Mouse (Mus musculus): Measurements from ENCODE around the gene Rrp12. TPM values are rescaled to one million over a fixed set of nuclear protein-coding genes. Genes with fewer than 3 reads are reported as not detected.

Rrp12 gene
- polyA plus RNA-seq, 1 experiment from 2014 or later, result 16.6 TPM

- H3K4me2 ChIP-seq (ENCODE audit: low read length), result peak overlapping the region; percentile 50
- peak; percentile 79 for ATAC-seq
- 0 out of 2 replicates have a peak overlapping the region, but pooled peaks have one; percentile 45 for H3K27ac ChIP-seq (ENCODE audit: low read depth, low read length)
- H3K4me3 ChIP-seq (ENCODE audit: low read length), result 0 out of 2 replicates have a peak overlapping the region, but pooled peaks have one; percentile 20
- H3K27me3 ChIP-seq (replicated peaks; ENCODE audit: control insufficient read depth, insufficient read depth, low read length), result no peaks in the 10 kb centered on the region
- WGBS, result 2% methylated on average over 6 of the region's 6 CpGs
- H3K4me1 ChIP-seq (ENCODE audit: control insufficient read depth, insufficient read depth, low read depth, low read length), result peaks cover 27% of the 10 kb centered on the region
- H3K36me3 ChIP-seq (ENCODE audit: control insufficient read depth, insufficient read depth, low read length), result no peaks in the 10 kb centered on the region
- H3K9me3 ChIP-seq (ENCODE audit: control insufficient read depth, low read length), result no peaks in the 10 kb centered on the region
- peak overlapping the region; percentile 29 for H3K9ac ChIP-seq (ENCODE audit: low read depth, low read length)
These were observed 60.2 kb downstream of the Rrp12 start for GRCm38 (mm10) chr19:41835816-41836215.

- WGBS, result 48% methylated on average over 6 of the region's 6 CpGs
- Histone ChIP-seq H3K36me3 (ENCODE audit: control insufficient read depth, insufficient read depth, low read length) (no peaks in the 10 kb centered on the region), H3K9me3 (ENCODE audit: control insufficient read depth, low read length) (no peaks in the 10 kb centered on the region), H3K27ac (ENCODE audit: low read depth, low read length) (no peak overlapping the region), H3K27me3 (replicated peaks; ENCODE audit: control insufficient read depth, insufficient read depth, low read length) (no peaks in the 10 kb centered on the region), H3K9ac (ENCODE audit: low read depth, low read length) (no peak overlapping the region), H3K4me1 (ENCODE audit: control insufficient read depth, insufficient read depth, low read depth, low read length) (peaks cover 27% of the 10 kb centered on the region), H3K4me2 (ENCODE audit: low read length) (no peak overlapping the region; the same call in 1 of the 2 replicates), H3K4me3 (ENCODE audit: low read length) (no peak overlapping the region)
- ATAC-seq, result no peak
These were observed 60.6 kb downstream of the Rrp12 start for GRCm38 (mm10) chr19:41835407-41835806.

GRCm38 (mm10) chr19:41832501-41833201, 63.3 kb downstream of the Rrp12 start:
- peaks cover 27% of the 10 kb centered on the region for H3K4me1 ChIP-seq (ENCODE audit: control insufficient read depth, insufficient read depth, low read depth, low read length)
- peak overlapping the region; percentile 78 for H3K4me2 ChIP-seq (ENCODE audit: low read length)
- peak overlapping the region; percentile 73; the same call in 1 of the 2 replicates for H3K4me3 ChIP-seq (ENCODE audit: low read length)
- ATAC-seq, result no peak
- no peaks in the 10 kb centered on the region for H3K36me3 ChIP-seq (ENCODE audit: control insufficient read depth, insufficient read depth, low read length)
- peak overlapping the region; percentile 31; the same call in 1 of the 2 replicates for H3K9ac ChIP-seq (ENCODE audit: low read depth, low read length)
- H3K27me3 ChIP-seq (replicated peaks; ENCODE audit: control insufficient read depth, insufficient read depth, low read length), result no peaks in the 10 kb centered on the region
- H3K27ac ChIP-seq (ENCODE audit: low read depth, low read length), result no peak overlapping the region
- H3K9me3 ChIP-seq (ENCODE audit: control insufficient read depth, low read length), result no peaks in the 10 kb centered on the region
- 66% methylated on average over 13 of the region's 13 CpGs for WGBS

- Histone ChIP-seq H3K9ac (ENCODE audit: low read depth, low read length) (peak overlapping the region; percentile 78), H3K4me2 (ENCODE audit: low read length) (peak overlapping the region; percentile 78), H3K27ac (ENCODE audit: low read depth, low read length) (no peak overlapping the region), H3K4me1 (ENCODE audit: control insufficient read depth, insufficient read depth, low read depth, low read length) (peaks cover 27% of the 10 kb centered on the region), H3K9me3 (ENCODE audit: control insufficient read depth, low read length) (no peaks in the 10 kb centered on the region), H3K4me3 (ENCODE audit: low read length) (peak overlapping the region; percentile 73), H3K27me3 (replicated peaks; ENCODE audit: control insufficient read depth, insufficient read depth, low read length) (no peaks in the 10 kb centered on the region), H3K36me3 (ENCODE audit: control insufficient read depth, insufficient read depth, low read length) (no peaks in the 10 kb centered on the region)
- no peak for ATAC-seq
- WGBS, result 8% methylated on average over 14 of the region's 14 CpGs
These were observed 64.1 kb downstream of the Rrp12 start for GRCm38 (mm10) chr19:41831718-41832391.

GRCm38 (mm10) chr19:41831101-41831570, 64.8 kb downstream of the Rrp12 start:
- H3K9me3 ChIP-seq (ENCODE audit: control insufficient read depth, low read length), result no peaks in the 10 kb centered on the region
- peak overlapping the region; percentile 78 for H3K9ac ChIP-seq (ENCODE audit: low read depth, low read length)
- no peaks in the 10 kb centered on the region for H3K27me3 ChIP-seq (replicated peaks; ENCODE audit: control insufficient read depth, insufficient read depth, low read length)
- WGBS, result under 1% methylated on average over 19 of the region's 19 CpGs
- H3K27ac ChIP-seq (ENCODE audit: low read depth, low read length), result peak overlapping the region; percentile 92
- peak overlapping the region; percentile 78 for H3K4me2 ChIP-seq (ENCODE audit: low read length)
- H3K36me3 ChIP-seq (ENCODE audit: control insufficient read depth, insufficient read depth, low read length), result no peaks in the 10 kb centered on the region
- no peak for ATAC-seq
- H3K4me3 ChIP-seq (ENCODE audit: low read length), result peak overlapping the region; percentile 73
- H3K4me1 ChIP-seq (ENCODE audit: control insufficient read depth, insufficient read depth, low read depth, low read length), result peaks cover 27% of the 10 kb centered on the region

- H3K27ac ChIP-seq (ENCODE audit: low read depth, low read length), result peak overlapping the region; percentile 92
- H3K4me2 ChIP-seq (ENCODE audit: low read length), result peak overlapping the region; percentile 78
- no peaks in the 10 kb centered on the region for H3K36me3 ChIP-seq (ENCODE audit: control insufficient read depth, insufficient read depth, low read length)
- H3K9ac ChIP-seq (ENCODE audit: low read depth, low read length), result peak overlapping the region; percentile 78
- H3K4me1 ChIP-seq (ENCODE audit: control insufficient read depth, insufficient read depth, low read depth, low read length), result peaks cover 22% of the 10 kb centered on the region
- peak overlapping the region; percentile 73 for H3K4me3 ChIP-seq (ENCODE audit: low read length)
- no peaks in the 10 kb centered on the region for H3K9me3 ChIP-seq (ENCODE audit: control insufficient read depth, low read length)
- H3K27me3 ChIP-seq (replicated peaks; ENCODE audit: control insufficient read depth, insufficient read depth, low read length), result no peaks in the 10 kb centered on the region
- WGBS, result under 1% methylated on average over 87 of the region's 112 CpGs
- peak; percentile 64 for ATAC-seq
These were observed 65.6 kb downstream of the Rrp12 start for GRCm38 (mm10) chr19:41830106-41831031.

GRCm38 (mm10) chr19:41829381-41830105, 66.4 kb downstream of the Rrp12 start, which contains the start of gene Frat1:
Gene Frat1, plus strand, starts transcription at chr19:41829970.
- peak within 1 kb of the TSS; percentile 78 for H3K4me2 ChIP-seq (ENCODE audit: low read length)
- peak; percentile 98 for ATAC-seq
- peak within 1 kb of the TSS; percentile 78 for H3K9ac ChIP-seq (ENCODE audit: low read depth, low read length)
- peak within 1 kb of the TSS; percentile 92 for H3K27ac ChIP-seq (ENCODE audit: low read depth, low read length)
- H3K9me3 ChIP-seq (ENCODE audit: control insufficient read depth, low read length), result no peaks in the 10 kb centered on the region
- no peaks in the 10 kb centered on the region for H3K27me3 ChIP-seq (replicated peaks; ENCODE audit: control insufficient read depth, insufficient read depth, low read length)
- no peaks in the 10 kb centered on the region for H3K36me3 ChIP-seq (ENCODE audit: control insufficient read depth, insufficient read depth, low read length)
- peaks cover 18% of the 10 kb centered on the region for H3K4me1 ChIP-seq (ENCODE audit: control insufficient read depth, insufficient read depth, low read depth, low read length)
- H3K4me3 ChIP-seq (ENCODE audit: low read length), result peak within 1 kb of the TSS; percentile 73
- 0% methylated on average over 36 of the region's 39 CpGs for WGBS

- H3K4me1 ChIP-seq (ENCODE audit: control insufficient read depth, insufficient read depth, low read depth, low read length), result peaks cover 18% of the 10 kb centered on the region
- 66% methylated on average over 3 of the region's 3 CpGs for WGBS
- no peak for ATAC-seq
These were observed 67.0 kb downstream of the Rrp12 start for GRCm38 (mm10) chr19:41828941-41829340.

More at GRCm38 (mm10) chr19:41828941-41829340, 67.0 kb downstream of the Rrp12 start:
- Histone ChIP-seq H3K9me3 (ENCODE audit: control insufficient read depth, low read length) (no peaks in the 10 kb centered on the region), H3K36me3 (ENCODE audit: control insufficient read depth, insufficient read depth, low read length) (no peaks in the 10 kb centered on the region), H3K27ac (ENCODE audit: low read depth, low read length) (peak overlapping the region; percentile 92), H3K4me2 (ENCODE audit: low read length) (peak overlapping the region; percentile 78), H3K9ac (ENCODE audit: low read depth, low read length) (peak overlapping the region; percentile 78), H3K27me3 (replicated peaks; ENCODE audit: control insufficient read depth, insufficient read depth, low read length) (no peaks in the 10 kb centered on the region), H3K4me3 (ENCODE audit: low read length) (peak overlapping the region; percentile 73)
